Mouse (Mus musculus) intestine, postnatal 0 days (tissue): ENCODE data around the gene Dclre1b. TPM values are rescaled to one million over a fixed set of nuclear protein-coding genes. Genes with fewer than 3 reads are reported as not detected.
A peak's percentile ranks its signal among the peaks of the same experiment; 100 is the strongest.

Experiments used
- ATAC-seq: fragments of 200-750 bp; cut with Nextera tagmentation; 2 replicates; pipeline ENCODE4 v1.8.0; 2017; ENCODE audit warnings: mild to moderate bottlenecking, moderate TSS enrichment, moderate library complexity
- H3K27ac ChIP-seq: fragments of 300-500 bp; sonication (generic); 2 replicates; pipeline ENCODE4 v1.5.1; 2014; ENCODE audit warnings: mild to moderate bottlenecking, low read depth, low read length, moderate library complexity
- H3K27me3 ChIP-seq: fragments of 300-500 bp; sonication (generic); replicated peaks from 2 replicates; pipeline ENCODE4 v1.6.1; 2014; ENCODE audit warnings: low read length, mixed read lengths; ENCODE audit not compliant: control insufficient read depth, insufficient read depth
- H3K36me3 ChIP-seq: fragments of 300-500 bp; sonication (generic); 2 replicates; pipeline ENCODE4 v1.6.1; 2014; ENCODE audit warnings: mild to moderate bottlenecking, moderate library complexity; ENCODE audit not compliant: control insufficient read depth, insufficient read depth
- H3K4me1 ChIP-seq: fragments of 300-500 bp; sonication (generic); replicated peaks from 2 replicates; pipeline ENCODE4 v1.6.1; 2014; ENCODE audit warnings: antibody characterized with exemption, low read length, mixed read lengths; ENCODE audit not compliant: control insufficient read depth, insufficient read depth
- H3K4me2 ChIP-seq: fragments of 300-500 bp; sonication (generic); replicated peaks from 2 replicates; pipeline ENCODE4 v1.6.1; 2014; ENCODE audit warnings: low read depth, mild to moderate bottlenecking, moderate library complexity
- H3K4me3 ChIP-seq: fragments of 300-500 bp; sonication (generic); 2 replicates; pipeline ENCODE4 v1.5.1; 2014; ENCODE audit warnings: low read depth, low read length
- H3K9ac ChIP-seq: fragments of 300-500 bp; sonication (generic); 2 replicates; pipeline ENCODE4 v1.6.1; 2014; ENCODE audit warnings: mild to moderate bottlenecking, low read depth, low read length
- H3K9me3 ChIP-seq: fragments of 300-500 bp; sonication (generic); 2 replicates; pipeline ENCODE4 v1.6.1; 2016; ENCODE audit warnings: mixed run types; ENCODE audit not compliant: control insufficient read depth
- CTCF ChIP-seq: sonication (generic); IDR thresholded peaks from 2 replicates; pipeline ENCODE4 v1.5.1; 2016; ENCODE audit warnings: low read depth, mild to moderate bottlenecking, control low read depth, antibody characterized with exemption, moderate library complexity
- WGBS: fragments of 180-500 bp; shearing (Covaris S2); extraction: QIAGEN DNeasy Blood & Tissue Kit; methylation state at CpG from one replicate; pipeline ENCODE4 v1.1.7; 2014; 5-methylcytosine and 5-hydroxymethylcytosine counted together
- polyA plus RNA-seq: library from polyadenylated mRNA; unstranded; fragments of >200 nt; fragmentation: Nextera tagmentation; extraction: Ambion mirVana; gene quantifications from 2 replicates; pipeline ENCODE4 v1.2.1, GENCODE M21; 2015

Dclre1b gene
- polyA plus RNA-seq, 1 experiment from 2014 or later = 10.2 TPM

DNA sequence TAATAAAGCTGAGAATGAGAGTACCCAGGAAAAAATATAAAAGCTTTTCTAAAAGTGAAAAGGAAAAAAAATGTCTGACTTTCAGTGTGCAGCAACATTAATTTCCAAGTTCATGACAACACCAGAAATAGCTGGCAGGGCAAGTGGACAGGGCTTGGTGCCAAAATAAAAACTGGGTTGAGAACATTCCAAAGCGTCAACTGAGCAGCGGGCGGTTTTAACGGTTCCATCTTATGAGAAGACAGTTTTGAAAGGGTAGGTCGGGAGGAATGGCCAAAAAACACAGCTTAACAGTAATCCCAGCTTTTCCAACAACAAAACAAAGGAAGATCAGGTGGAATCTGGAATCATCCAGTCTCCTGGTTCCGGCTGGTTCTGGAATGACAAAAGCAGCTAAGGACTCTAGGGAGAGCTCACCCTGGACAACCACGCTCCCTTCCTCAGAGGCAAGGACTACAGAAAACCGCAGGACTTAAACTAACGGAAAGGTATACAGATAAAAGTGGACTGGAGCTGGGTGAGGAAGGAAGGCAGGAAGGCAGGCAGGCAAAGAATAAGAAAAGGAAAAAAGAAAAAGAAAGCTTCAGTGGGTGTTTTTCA is 37.6 kb downstream of the Dclre1b start:
- WGBS = 67% methylated on average over 9 of the region's 9 CpGs

DNA sequence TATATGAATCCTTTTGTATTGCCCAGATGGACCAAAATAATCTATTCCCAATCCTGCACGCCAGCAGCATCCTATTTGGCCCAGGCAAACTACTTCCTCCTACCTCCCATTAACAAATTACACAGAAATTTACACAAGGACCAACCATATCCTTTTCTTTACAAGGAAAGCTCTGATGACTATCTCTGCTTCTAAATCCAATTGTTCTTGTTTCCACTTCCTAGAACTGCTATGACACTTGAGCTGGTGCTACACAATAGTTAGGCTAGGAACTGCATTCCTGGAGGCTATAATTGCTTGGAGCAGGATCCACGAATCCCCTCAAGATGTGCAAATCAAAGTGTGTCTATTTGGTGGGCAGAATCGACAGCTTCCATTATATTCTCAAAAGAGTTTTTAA is 42.5 kb downstream of the Dclre1b start:
- TF ChIP-seq CTCF = no peak

More for the DNA sequence above, 37.6 kb downstream of the Dclre1b start:
- Histone ChIP-seq H3K27ac (no peak overlapping the region), H3K36me3 (peaks cover 32% of the 10 kb centered on the region), H3K27me3 (no peaks in the 10 kb centered on the region), H3K9ac (no peak overlapping the region), H3K4me1 (0 out of 2 replicates have a peak, but pooled peaks cover 4% of the 10 kb centered on the region), H3K4me2 (no peak overlapping the region), H3K9me3 (no peaks in the 10 kb centered on the region), H3K4me3 (no peak overlapping the region)
- ATAC-seq = no peak
- no peak for TF ChIP-seq CTCF

DNA sequence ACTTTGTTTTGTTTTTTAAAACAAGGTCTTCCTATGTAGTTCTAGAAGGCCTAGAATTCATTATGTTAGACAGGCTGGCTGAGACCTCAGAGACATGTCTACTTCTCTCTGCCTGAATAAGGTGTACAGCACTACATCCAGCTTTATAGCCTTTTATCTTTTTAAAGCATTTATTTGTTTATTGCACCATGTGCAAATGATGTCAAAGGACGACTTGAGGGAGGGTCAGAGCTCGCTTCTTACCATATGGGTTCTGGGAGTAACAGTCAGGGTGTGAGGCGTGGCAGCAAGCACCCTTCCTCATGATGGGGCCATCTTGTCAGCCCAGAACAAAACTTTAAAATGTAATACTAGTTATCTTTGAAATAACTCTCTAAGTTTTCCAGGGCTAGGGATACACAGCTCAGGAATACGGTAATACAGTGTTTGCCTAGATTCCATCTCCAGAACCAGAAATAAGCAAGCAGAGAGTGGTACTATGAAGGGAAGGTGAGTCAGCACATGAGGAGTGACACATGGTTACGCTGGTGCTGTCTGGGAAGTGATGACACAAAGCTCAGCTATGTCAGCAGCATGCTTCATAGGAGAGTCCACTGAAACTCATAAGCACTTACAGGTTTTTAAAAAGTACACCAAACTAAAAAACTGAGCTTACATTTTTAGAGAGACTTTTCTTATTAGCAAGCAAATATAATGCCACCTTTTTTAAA is 49.8 kb downstream of the Dclre1b start:
- Histone ChIP-seq H3K4me2 (no peak overlapping the region), H3K27ac (no peak overlapping the region), H3K9ac (no peak overlapping the region), H3K4me3 (no peak overlapping the region), H3K36me3 (peaks cover 46% of the 10 kb centered on the region), H3K9me3 (no peaks in the 10 kb centered on the region), H3K27me3 (no peaks in the 10 kb centered on the region), H3K4me1 (no peaks in the 10 kb centered on the region)
- 55% methylated on average over 5 of the region's 5 CpGs for WGBS
- TF ChIP-seq CTCF = no peak
- peak; percentile 82 for ATAC-seq

More for the DNA sequence above, 42.5 kb downstream of the Dclre1b start:
- Histone ChIP-seq H3K4me1 (0 out of 2 replicates have a peak, but pooled peaks cover 4% of the 10 kb centered on the region), H3K4me3 (no peak overlapping the region), H3K36me3 (peaks cover 42% of the 10 kb centered on the region), H3K9ac (no peak overlapping the region), H3K4me2 (no peak overlapping the region), H3K27ac (no peak overlapping the region), H3K9me3 (no peaks in the 10 kb centered on the region), H3K27me3 (no peaks in the 10 kb centered on the region)
- 74% methylated on average over 3 of the region's 3 CpGs for WGBS
- no peak for ATAC-seq

DNA sequence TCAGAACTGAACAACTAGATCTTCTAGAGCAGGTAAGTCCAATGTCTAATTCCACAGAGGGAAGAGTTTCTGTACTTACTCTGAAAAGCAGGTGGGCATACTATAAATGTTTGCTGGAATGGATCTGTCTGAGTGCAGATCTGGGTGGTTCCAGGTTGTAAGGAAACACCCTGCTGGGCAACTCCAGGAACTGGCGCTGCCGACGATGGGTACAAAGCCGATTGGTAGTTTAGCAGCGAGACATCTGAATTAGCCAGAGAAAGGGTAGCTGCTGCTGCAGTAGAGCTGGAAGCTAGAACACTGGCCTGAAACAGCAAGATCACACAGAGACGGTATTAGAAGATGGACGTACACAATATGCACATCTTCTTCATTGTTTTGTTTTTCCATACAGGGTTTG is 50.8 kb downstream of the Dclre1b start:
- no peaks in the 10 kb centered on the region for H3K4me1 ChIP-seq
- no peaks in the 10 kb centered on the region for H3K27me3 ChIP-seq
- 82% methylated on average over 7 of the region's 7 CpGs for WGBS
- H3K27ac ChIP-seq = no peak overlapping the region
- no peak overlapping the region for H3K4me2 ChIP-seq
- peaks cover 41% of the 10 kb centered on the region for H3K36me3 ChIP-seq
- TF ChIP-seq CTCF = no peak
- no peak overlapping the region for H3K4me3 ChIP-seq
- no peaks in the 10 kb centered on the region for H3K9me3 ChIP-seq
- no peak for ATAC-seq
- no peak overlapping the region for H3K9ac ChIP-seq

DNA sequence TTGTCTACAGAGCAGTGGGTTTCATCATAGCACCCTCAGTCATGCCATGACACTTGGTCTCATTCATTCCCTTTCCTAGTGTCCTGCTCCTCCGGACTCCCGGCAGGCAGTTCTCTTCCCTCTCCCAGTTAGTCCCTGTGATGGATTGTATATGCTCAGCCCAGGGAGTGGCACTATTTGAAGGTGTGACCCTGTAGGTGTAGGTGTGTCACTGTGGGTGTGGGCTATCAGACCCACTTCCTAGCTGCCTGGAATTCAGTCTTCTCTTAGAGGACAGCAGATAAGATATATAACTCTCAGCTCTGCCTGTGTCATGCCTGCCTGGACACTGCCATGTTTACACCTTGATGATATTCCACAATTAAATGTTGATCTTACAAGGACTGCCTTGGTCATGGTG is 52.3 kb downstream of the Dclre1b start:
- no peak for ATAC-seq
- Histone ChIP-seq H3K27ac (no peak overlapping the region), H3K9me3 (no peaks in the 10 kb centered on the region), H3K9ac (no peak overlapping the region), H3K36me3 (peaks cover 40% of the 10 kb centered on the region), H3K4me1 (no peaks in the 10 kb centered on the region), H3K27me3 (no peaks in the 10 kb centered on the region), H3K4me2 (no peak overlapping the region), H3K4me3 (no peak overlapping the region)
- 40% methylated on average over 2 of the region's 2 CpGs for WGBS
- no peak for TF ChIP-seq CTCF

DNA sequence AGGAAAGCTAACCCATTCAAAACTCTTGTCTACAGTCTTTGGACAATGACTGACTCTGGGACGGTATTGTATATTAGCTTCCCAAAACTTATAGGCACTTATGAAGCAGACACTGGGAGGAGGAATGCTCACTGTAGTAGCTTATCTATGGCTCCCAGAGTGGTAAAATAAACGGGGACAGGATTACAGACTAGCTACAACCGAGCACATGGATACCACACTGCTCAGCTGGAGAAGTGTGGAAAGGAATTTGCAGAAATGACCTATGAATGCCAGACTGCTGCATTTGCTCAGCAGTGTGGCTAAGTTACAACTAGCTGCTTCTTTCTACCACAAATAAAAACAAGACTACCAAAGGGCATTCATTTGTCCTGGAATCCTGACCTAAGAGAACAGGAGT is 53.9 kb downstream of the Dclre1b start:
- 60% methylated on average over 3 of the region's 3 CpGs for WGBS
- Histone ChIP-seq H3K4me2 (no peak overlapping the region), H3K4me1 (no peaks in the 10 kb centered on the region), H3K4me3 (no peak overlapping the region), H3K9ac (no peak overlapping the region), H3K27me3 (no peaks in the 10 kb centered on the region), H3K27ac (no peak overlapping the region), H3K36me3 (peaks cover 41% of the 10 kb centered on the region), H3K9me3 (no peaks in the 10 kb centered on the region)
- TF ChIP-seq CTCF = no peak
- ATAC-seq = no peak
